Mouse (Mus musculus) MEL (cell line): Measurements from ENCODE around the gene Tbc1d2b. TPM values are rescaled to one million over a fixed set of nuclear protein-coding genes. Genes with fewer than 3 reads are reported as not detected.
A peak's percentile ranks its signal among the peaks of the same experiment; 100 is the strongest.

Experiments
- DNase-seq: peaks from one replicate; pipeline ENCODE4 v3.0.0; 2011; ENCODE audit warnings: low read depth, low spot score
- H3K27ac ChIP-seq: 2 replicates; pipeline ENCODE4 v1.5.1; 2012; ENCODE audit warnings: low read depth, mild to moderate bottlenecking, control low read depth, low read length, moderate library complexity; ENCODE audit not compliant: control insufficient read depth
- H3K27me3 ChIP-seq, 2 experiments: fragments of 150-350 bp in 1 of 2; sonication (generic) in 1 of 2; 2 replicates each; pipeline ENCODE4 v1.6.1; 2012; ENCODE audit warnings: low read length in 2 of 2, mild to moderate bottlenecking in 2 of 2, improper control_type of control experiment in 1 of 2, moderate library complexity in 1 of 2; ENCODE audit not compliant: insufficient read depth in 2 of 2, control insufficient read depth in 1 of 2
- H3K36me3 ChIP-seq, 2 experiments: 2 replicates each; pipeline ENCODE4 v1.6.1; 2012 to 2014; ENCODE audit warnings: low read length in 2 of 2, improper control_type of control experiment in 1 of 2, inconsistent platforms in 1 of 2, mild to moderate bottlenecking in 1 of 2; ENCODE audit not compliant: insufficient read depth in 2 of 2, control insufficient read depth in 1 of 2
- H3K4me1 ChIP-seq, 2 experiments: fragments of 150-350 bp in 1 of 2; sonication (generic) in 1 of 2; 2 replicates each; pipeline ENCODE4 v1.6.1; 2012; ENCODE audit warnings: low read length in 2 of 2, improper control_type of control experiment in 1 of 2, mild to moderate bottlenecking in 1 of 2; ENCODE audit not compliant: insufficient read depth in 2 of 2, control insufficient read depth in 1 of 2
- H3K4me3 ChIP-seq, 2 experiments: fragments of 150-350 bp in 1 of 2; sonication (generic) in 1 of 2; 2 replicates each; pipeline ENCODE4 v1.5.1; 2012; ENCODE audit warnings: low read depth in 2 of 2, low read length in 2 of 2, mild to moderate bottlenecking in 2 of 2, moderate library complexity in 2 of 2, control low read depth in 1 of 2, improper control_type of control experiment in 1 of 2; ENCODE audit not compliant: control insufficient read depth in 1 of 2, insufficient read depth in 1 of 2
- H3K79me2 ChIP-seq: 2 replicates; pipeline ENCODE4 v1.6.1; 2012; ENCODE audit warnings: mild to moderate bottlenecking, low read length, moderate library complexity; ENCODE audit not compliant: control insufficient read depth, poor library complexity, insufficient read depth
- H3K9ac ChIP-seq: 2 replicates; pipeline ENCODE4 v1.6.1; 2012; ENCODE audit warnings: low read depth, mild to moderate bottlenecking, control low read depth, low read length, moderate library complexity; ENCODE audit not compliant: control insufficient read depth, poor library complexity, severe bottlenecking
- H3K9me3 ChIP-seq: fragments of 150-350 bp; sonication (generic); replicated peaks from 2 replicates; pipeline ENCODE4 v1.6.1; 2012; ENCODE audit warnings: mild to moderate bottlenecking, low read length, improper control_type of control experiment, moderate library complexity; ENCODE audit not compliant: insufficient read depth
- BHLHE40 ChIP-seq: IDR thresholded peaks from 2 replicates; pipeline ENCODE4 v1.6.1; 2012; ENCODE audit warnings: low read depth, mild to moderate bottlenecking, inconsistent platforms, low read length, improper control_type of control experiment, borderline replicate concordance
- CHD1 ChIP-seq: IDR thresholded peaks from 2 replicates; pipeline ENCODE4 v1.6.1; 2012; ENCODE audit warnings: low read depth, mild to moderate bottlenecking, inconsistent platforms, low read length, improper control_type of control experiment
- CHD2 ChIP-seq: IDR thresholded peaks from 2 replicates; pipeline ENCODE4 v1.6.1; 2011; ENCODE audit warnings: low read length, improper control_type of control experiment
- CTCF ChIP-seq, 3 experiments: IDR thresholded peaks in 2 of 3; conservative IDR thresholded peaks in 1 of 3; 2 replicates each; pipeline ENCODE4 v1.5.1; 2011 to 2012; ENCODE audit warnings: low read length in 3 of 3, low read depth in 2 of 3, mild to moderate bottlenecking in 2 of 3, improper control_type of control experiment in 1 of 3, inconsistent platforms in 1 of 3, mixed read lengths in 1 of 3, moderate library complexity in 1 of 3; ENCODE audit not compliant: control insufficient read depth in 1 of 3, insufficient read depth in 1 of 3, poor library complexity in 1 of 3, severe bottlenecking in 1 of 3
- E2F4 ChIP-seq: IDR thresholded peaks from 2 replicates; pipeline ENCODE4 v1.6.1; 2011; ENCODE audit warnings: low read depth, low read length, improper control_type of control experiment, borderline replicate concordance
- EP300 ChIP-seq, 2 experiments: IDR thresholded peaks; 2 replicates each; pipeline ENCODE4 v1.6.1; 2011; ENCODE audit warnings: improper control_type of control experiment in 2 of 2, low read length in 2 of 2, low read depth in 1 of 2, mild to moderate bottlenecking in 1 of 2
- ETS1 ChIP-seq: IDR thresholded peaks from 2 replicates; pipeline ENCODE4 v1.6.1; 2012; ENCODE audit warnings: low read depth, mild to moderate bottlenecking, inconsistent platforms, low read length, improper control_type of control experiment, moderate library complexity
- GABPA ChIP-seq: IDR thresholded peaks from 2 replicates; pipeline ENCODE4 v1.6.1; 2012; ENCODE audit warnings: low read depth, mild to moderate bottlenecking, inconsistent platforms, low read length, improper control_type of control experiment, moderate library complexity
- GATA1 ChIP-seq: IDR thresholded peaks from 2 replicates; pipeline ENCODE4 v1.6.1; 2011; ENCODE audit warnings: low read depth, low read length, improper control_type of control experiment
- HCFC1 ChIP-seq: IDR thresholded peaks from 2 replicates; pipeline ENCODE4 v1.6.1; 2012; ENCODE audit warnings: low read depth, mild to moderate bottlenecking, inconsistent platforms, low read length, improper control_type of control experiment, moderate library complexity
- JUND ChIP-seq: IDR thresholded peaks from 2 replicates; pipeline ENCODE4 v1.6.1; 2011; ENCODE audit warnings: low read depth, mild to moderate bottlenecking, improper control_type of control experiment, low read length
- KAT2A ChIP-seq: conservative IDR thresholded peaks from 2 replicates; pipeline ENCODE4 v1.6.1; 2012; ENCODE audit warnings: low read depth, low read length, improper control_type of control experiment, inconsistent platforms
- MAFK ChIP-seq: IDR thresholded peaks from 2 replicates; pipeline ENCODE4 v1.6.1; 2011; ENCODE audit warnings: low read depth, mild to moderate bottlenecking, low read length, improper control_type of control experiment, borderline replicate concordance
- MAX ChIP-seq: IDR thresholded peaks from 2 replicates; pipeline ENCODE4 v1.6.1; 2011; ENCODE audit warnings: low read length, improper control_type of control experiment
- MAZ ChIP-seq: IDR thresholded peaks from 2 replicates; pipeline ENCODE4 v1.6.1; 2012; ENCODE audit warnings: low read depth, mild to moderate bottlenecking, inconsistent platforms, low read length, improper control_type of control experiment
- MEF2A ChIP-seq: IDR thresholded peaks from 2 replicates; pipeline ENCODE4 v1.6.1; 2014; ENCODE audit warnings: low read depth, mild to moderate bottlenecking, inconsistent platforms, low read length, improper control_type of control experiment; ENCODE audit not compliant: poor library complexity, insufficient replicate concordance, severe bottlenecking; ENCODE audit errors: extremely low read depth
- MXI1 ChIP-seq: IDR thresholded peaks from 2 replicates; pipeline ENCODE4 v1.6.1; 2011; ENCODE audit warnings: mild to moderate bottlenecking, low read depth, low read length, improper control_type of control experiment
- MYB ChIP-seq: IDR thresholded peaks from 2 replicates; pipeline ENCODE4 v1.6.1; 2011; ENCODE audit warnings: mild to moderate bottlenecking, low read depth, low read length, improper control_type of control experiment
- MYC ChIP-seq: IDR thresholded peaks from 2 replicates; pipeline ENCODE4 v1.6.1; 2011; ENCODE audit warnings: low read depth, mild to moderate bottlenecking, low read length, improper control_type of control experiment, moderate library complexity
- NRF1 ChIP-seq: IDR thresholded peaks from 2 replicates; pipeline ENCODE4 v1.6.1; 2014; ENCODE audit warnings: low read depth, mild to moderate bottlenecking, inconsistent platforms, low read length, improper control_type of control experiment, moderate library complexity; ENCODE audit not compliant: poor library complexity, insufficient read depth, severe bottlenecking
- POLR2A ChIP-seq, 2 experiments: IDR thresholded peaks; 2 replicates each; pipeline ENCODE4 v1.6.1; 2011 to 2012; ENCODE audit warnings: low read length in 2 of 2, mild to moderate bottlenecking in 2 of 2, control low read depth in 1 of 2, improper control_type of control experiment in 1 of 2, low read depth in 1 of 2, moderate library complexity in 1 of 2; ENCODE audit not compliant: control insufficient read depth in 1 of 2, insufficient read depth in 1 of 2, poor library complexity in 1 of 2
- POLR2AphosphoS2 ChIP-seq: IDR thresholded peaks from 2 replicates; pipeline ENCODE4 v1.6.1; 2011; ENCODE audit warnings: low read length, improper control_type of control experiment
- POLR2AphosphoS5 ChIP-seq: IDR thresholded peaks from 2 replicates; pipeline ENCODE4 v1.6.1; 2012; ENCODE audit warnings: low read depth, borderline replicate concordance, mild to moderate bottlenecking, inconsistent platforms, low read length, moderate library complexity, mixed read lengths
- RAD21 ChIP-seq: IDR thresholded peaks from 2 replicates; pipeline ENCODE4 v1.6.1; 2011; ENCODE audit warnings: mild to moderate bottlenecking, low read depth, low read length, improper control_type of control experiment
- RCOR1 ChIP-seq: IDR thresholded peaks from 2 replicates; pipeline ENCODE4 v1.6.1; 2012; ENCODE audit warnings: low read depth, mild to moderate bottlenecking, inconsistent platforms, low read length, improper control_type of control experiment
- SIN3A ChIP-seq: IDR thresholded peaks from 2 replicates; pipeline ENCODE4 v1.6.1; 2012; ENCODE audit warnings: low read length, improper control_type of control experiment, inconsistent platforms
- SMC3 ChIP-seq: IDR thresholded peaks from 2 replicates; pipeline ENCODE4 v1.6.1; 2011; ENCODE audit warnings: low read depth, low read length, improper control_type of control experiment
- TAL1 ChIP-seq: IDR thresholded peaks from 2 replicates; pipeline ENCODE4 v1.6.1; 2012; ENCODE audit warnings: mild to moderate bottlenecking, inconsistent platforms, low read length, moderate library complexity, mixed read lengths
- TCF12 ChIP-seq: IDR thresholded peaks from 2 replicates; pipeline ENCODE4 v1.6.1; 2014; ENCODE audit warnings: low read depth, mild to moderate bottlenecking, inconsistent platforms, low read length, improper control_type of control experiment, moderate library complexity
- USF1 ChIP-seq: IDR thresholded peaks from 2 replicates; pipeline ENCODE4 v1.6.1; 2014; ENCODE audit warnings: low read depth, mild to moderate bottlenecking, inconsistent platforms, low read length, improper control_type of control experiment, moderate library complexity
- ZC3H11A ChIP-seq: IDR thresholded peaks from 2 replicates; pipeline ENCODE4 v1.6.1; 2012; ENCODE audit warnings: low read depth, mild to moderate bottlenecking, inconsistent platforms, low read length, improper control_type of control experiment
- ZMIZ1 ChIP-seq: IDR thresholded peaks from 2 replicates; pipeline ENCODE4 v1.6.1; 2012; ENCODE audit warnings: low read depth, mild to moderate bottlenecking, inconsistent platforms, low read length, improper control_type of control experiment, moderate library complexity
- ZNF384 ChIP-seq: IDR thresholded peaks from 2 replicates; pipeline ENCODE4 v1.6.1; 2012; ENCODE audit warnings: low read depth, mild to moderate bottlenecking, inconsistent platforms, low read length, improper control_type of control experiment
- polyA plus RNA-seq, 2 experiments: library from polyadenylated mRNA; stranded (reverse) in 1 of 2; unstranded in 1 of 2; fragments of >175 nt in 1 of 2; fragments of >200 nt in 1 of 2; gene quantifications; 2 replicates each; pipeline versions ENCODE4 v1.2.1 to v1.2.4; 2012; ENCODE audit warnings: low replicate concordance in 2 of 2, low read depth in 1 of 2; ENCODE audit not compliant: insufficient read length in 2 of 2, insufficient read depth in 1 of 2, missing spikeins in 1 of 2
- total RNA-seq: library from RNA; depleted of rRNA; stranded (reverse); fragments of 300-350 nt; gene quantifications from 2 replicates; pipeline ENCODE4 v1.2.3, GENCODE M21; 2012

Gene Tbc1d2b
- total and polyA plus RNA-seq, 3 experiments, result 7.1 to 12.6 TPM; not detected in 1

- no peak for TF ChIP-seq JUND
- peak; percentile 22; the same call in 1 of the 2 replicates for TF ChIP-seq SIN3A
- peak; percentile 77 for TF ChIP-seq GATA1
- no peak for TF ChIP-seq RCOR1
- peak; percentile 95 for TF ChIP-seq ETS1
- no peak for TF ChIP-seq GABPA
- TF ChIP-seq KAT2A, result peak; percentile 38
- TF ChIP-seq E2F4, result no peak
These were observed 33.8 kb downstream of the Tbc1d2b start (continued) for GRCm38 (mm10) chr9:90236817-90237216.

- Histone ChIP-seq H3K9me3 (no peaks in the 10 kb centered on the region), H3K79me2 (no peaks in the 10 kb centered on the region; the same call in 1 of the 2 replicates), H3K4me1 (peaks cover 31 to 33% of the 10 kb centered on the region in 2 experiments), H3K36me3 (peaks cover 4 to 49% of the 10 kb centered on the region in 2 experiments), H3K4me3 (no peak overlapping the region), H3K9ac (peak overlapping the region; percentile 46), H3K27me3 (no peaks in the 10 kb centered on the region), H3K27ac (peak overlapping the region; percentile 100)
- DNase-seq, result peak; percentile 93
- peak; percentile 77; the same call in 1 of the 2 replicates for TF ChIP-seq JUND
- peak; percentile 79 for TF ChIP-seq GATA1
- peak; percentile 88 for TF ChIP-seq MXI1
- no peak for TF ChIP-seq MEF2A
- TF ChIP-seq MAFK, result 0 out of 2 replicates have a peak, but pooled peaks have one; percentile 43
- TF ChIP-seq POLR2AphosphoS2, result no peak
- no peak for TF ChIP-seq CHD2
- TF ChIP-seq MYC, result peak; percentile 69
- TF ChIP-seq RCOR1, result 0 out of 2 replicates have a peak, but pooled peaks have one; percentile 53
- peak in 1 of 2 experiments; percentile 34; a peak in 1 of 4 replicates for TF ChIP-seq POLR2A (IDR thresholded peaks at IDR 0.05; ENCODE audit: control insufficient read depth in 1 of 2, insufficient read depth in 1 of 2, low read depth in 1 of 2, low read length in 2 of 2, poor library complexity in 1 of 2)
- TF ChIP-seq MYB, result 0 out of 2 replicates have a peak, but pooled peaks have one; percentile 34
- no peak for TF ChIP-seq SMC3
- no peak for TF ChIP-seq GABPA
- TF ChIP-seq MAX, result peak; percentile 78
- TF ChIP-seq ETS1, result peak; percentile 99
- TF ChIP-seq ZC3H11A, result no peak
- 0 out of 2 replicates have a peak, but pooled peaks have one; percentile 30 for TF ChIP-seq CHD1
- TF ChIP-seq USF1, result peak; percentile 77
- TF ChIP-seq NRF1, result no peak
- peak; percentile 20; the same call in 1 of the 2 replicates for TF ChIP-seq HCFC1
- TF ChIP-seq MAZ, result 0 out of 2 replicates have a peak, but pooled peaks have one; percentile 25
- TF ChIP-seq POLR2AphosphoS5, result no peak
- TF ChIP-seq EP300 (IDR thresholded peaks at IDR 0.05; ENCODE audit: low read depth in 1 of 2, low read length in 2 of 2), result peak; percentile 76 to 78
- TF ChIP-seq CTCF (IDR thresholded peaks at IDR 0.05 in 2 of 3, conservative IDR thresholded peaks at IDR 0.05 in 1 of 3; ENCODE audit: control insufficient read depth in 1 of 3, insufficient read depth in 1 of 3, low read depth in 2 of 3, low read length in 3 of 3, poor library complexity in 1 of 3, severe bottlenecking in 1 of 3), result no peak
- no peak for TF ChIP-seq ZNF384
- TF ChIP-seq TCF12, result peak; percentile 63
- peak; percentile 36; the same call in 1 of the 2 replicates for TF ChIP-seq TAL1
- peak; percentile 37; the same call in 1 of the 2 replicates for TF ChIP-seq KAT2A
- peak; percentile 75; the same call in 1 of the 2 replicates for TF ChIP-seq ZMIZ1
- peak; percentile 48; the same call in 1 of the 2 replicates for TF ChIP-seq BHLHE40
- no peak for TF ChIP-seq RAD21
These were observed 35.2 kb downstream of the Tbc1d2b start for GRCm38 (mm10) chr9:90235258-90235882.
